Mouse (Mus musculus) liver, postnatal 0 days (tissue): ENCODE measurements around the gene 9930021J03Rik. TPM values are rescaled to one million over a fixed set of nuclear protein-coding genes. Genes with fewer than 3 reads are reported as not detected.
A peak's percentile ranks its signal among the peaks of the same experiment; 100 is the strongest.

Source experiments
- ATAC-seq: fragments of 200-750 bp; cut with Nextera tagmentation; 2 replicates; pipeline ENCODE4 v1.8.0; 2017; ENCODE audit warnings: mild to moderate bottlenecking, moderate library complexity
- DNase-seq: peaks from one replicate; pipeline ENCODE4 v3.0.0-alpha.2; 2016
- H3K27ac ChIP-seq: fragments of 300-500 bp; sonication (generic); 2 replicates; pipeline ENCODE4 v1.5.1; 2014; ENCODE audit warnings: antibody characterized with exemption, moderate library complexity, mild to moderate bottlenecking, low read depth
- H3K27me3 ChIP-seq: fragments of 300-500 bp; sonication (generic); 2 replicates; pipeline ENCODE4 v1.6.1; 2014; ENCODE audit warnings: low read length, control low read depth, mixed read lengths; ENCODE audit not compliant: insufficient read depth
- H3K36me3 ChIP-seq: fragments of 300-500 bp; sonication (generic); replicated peaks from 2 replicates; pipeline ENCODE4 v1.6.1; 2014; ENCODE audit warnings: mild to moderate bottlenecking, control low read depth, low read length, moderate library complexity, mixed read lengths; ENCODE audit not compliant: insufficient read depth
- H3K4me1 ChIP-seq: fragments of 300-500 bp; sonication (generic); 2 replicates; pipeline ENCODE4 v1.6.1; 2014; ENCODE audit warnings: antibody characterized with exemption, mild to moderate bottlenecking, control low read depth; ENCODE audit not compliant: insufficient read depth
- H3K4me2 ChIP-seq: fragments of 300-500 bp; sonication (generic); 2 replicates; pipeline ENCODE4 v1.6.1; 2014; ENCODE audit warnings: low read depth, mild to moderate bottlenecking, low read length, moderate library complexity, mixed read lengths
- H3K4me3 ChIP-seq: fragments of 300-500 bp; sonication (generic); 2 replicates; pipeline ENCODE4 v1.5.1; 2014; ENCODE audit warnings: low read depth, low read length
- H3K9ac ChIP-seq: fragments of 300-500 bp; sonication (generic); replicated peaks from 2 replicates; pipeline ENCODE4 v1.6.1; 2014; ENCODE audit warnings: mild to moderate bottlenecking, moderate library complexity
- H3K9me3 ChIP-seq: fragments of 300-500 bp; sonication (generic); 2 replicates; pipeline ENCODE4 v1.6.1; 2016; ENCODE audit warnings: mild to moderate bottlenecking, control low read depth, low read length, mixed read lengths
- CTCF ChIP-seq: sonication (generic); IDR thresholded peaks from 2 replicates; pipeline ENCODE4 v1.5.1; 2016; ENCODE audit warnings: antibody characterized with exemption, low read depth
- EP300 ChIP-seq: IDR thresholded peaks from 2 replicates; pipeline ENCODE4 v1.6.1; 2016; ENCODE audit warnings: antibody characterized with exemption, low read depth, mild to moderate bottlenecking
- WGBS: fragments of 180-500 bp; shearing (Covaris S2); extraction: QIAGEN DNeasy Blood & Tissue Kit; methylation state at CpG from one replicate; pipeline ENCODE4 v1.1.7; 2014; ENCODE audit not compliant: insufficient replicate concordance; 5-methylcytosine and 5-hydroxymethylcytosine counted together
- polyA plus RNA-seq: library from polyadenylated mRNA; unstranded; fragments of >200 nt; fragmentation: Nextera tagmentation; extraction: Ambion mirVana; gene quantifications from 2 replicates; pipeline ENCODE4 v1.2.1, GENCODE M21; 2015

9930021J03Rik gene
- polyA plus RNA-seq, 1 experiment from 2014 or later = 1.4 TPM

DNA sequence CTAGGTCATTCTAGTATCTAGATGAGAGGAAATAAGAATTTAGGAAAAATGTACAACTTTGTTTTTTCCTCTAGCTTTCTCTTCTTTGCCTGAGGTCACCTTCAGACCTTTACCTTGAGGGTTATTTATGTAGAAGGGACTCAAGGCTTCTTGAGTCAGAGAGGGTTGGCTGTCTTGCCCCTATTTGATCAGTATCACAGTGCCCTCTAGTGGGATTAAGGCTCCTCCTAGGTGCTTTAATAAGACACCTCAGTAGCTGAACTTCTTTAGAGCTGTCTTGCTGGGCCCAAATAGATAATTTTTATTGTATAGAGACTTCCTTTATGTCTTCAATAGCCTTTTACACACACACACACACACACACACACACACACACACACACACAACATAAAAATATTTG lies 15.2 kb upstream of the 9930021J03Rik start:
- H3K4me3 ChIP-seq = no peak overlapping the region
- H3K9ac ChIP-seq = no peak overlapping the region
- DNase-seq (no peak), ATAC-seq (no peak)
- H3K9me3 ChIP-seq = no peaks in the 10 kb centered on the region
- H3K4me2 ChIP-seq = no peak overlapping the region
- TF ChIP-seq CTCF (peak; percentile 73), EP300 (no peak)
- peaks cover 10% of the 10 kb centered on the region for H3K4me1 ChIP-seq
- H3K36me3 ChIP-seq = no peaks in the 10 kb centered on the region
- H3K27ac ChIP-seq = no peak overlapping the region
- no peaks in the 10 kb centered on the region for H3K27me3 ChIP-seq

DNA sequence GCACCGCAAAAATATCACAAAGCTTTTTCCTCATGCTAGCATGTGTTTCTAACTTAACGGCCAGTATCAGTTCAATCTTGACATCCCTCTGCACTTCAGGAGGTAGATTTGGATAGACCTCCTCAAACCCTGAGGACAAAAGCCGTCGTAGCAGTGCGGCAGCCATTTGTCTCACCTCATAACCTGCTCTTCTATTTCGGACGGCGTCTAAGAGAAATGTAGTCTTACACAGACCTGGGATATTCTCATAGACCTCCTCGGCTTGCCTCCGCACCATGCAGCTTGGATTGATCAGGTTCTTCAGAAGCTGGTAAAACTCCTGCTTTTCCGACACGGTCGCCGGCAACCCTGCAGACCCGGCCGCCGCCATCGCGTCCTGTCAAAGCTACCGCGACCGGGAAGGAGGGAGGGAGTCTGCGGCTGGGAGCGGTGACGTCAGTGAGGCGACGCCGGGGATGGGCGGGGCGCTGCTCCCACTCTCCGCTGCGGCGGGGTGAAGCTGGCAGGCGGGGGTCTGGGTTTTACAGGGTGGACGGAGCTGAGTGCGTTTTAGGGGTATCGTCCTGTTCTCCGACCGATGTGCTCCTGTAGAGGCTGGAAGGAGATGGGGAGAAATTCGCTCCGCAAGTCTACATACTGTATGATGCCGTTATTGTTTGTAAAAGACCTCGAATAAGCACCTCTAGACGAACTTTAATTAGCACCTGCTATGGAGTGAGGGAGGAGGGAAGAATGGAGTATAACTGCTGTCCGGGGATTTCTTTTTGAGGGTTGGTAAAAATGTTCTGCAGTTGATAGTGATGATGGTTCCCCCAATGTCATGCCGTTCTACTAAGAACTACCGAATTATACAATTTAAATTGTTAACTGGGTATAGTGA lies 7.0 kb upstream of the 9930021J03Rik start, which contains the start of gene Ranbp6:
Gene Ranbp6 (minus strand): TSS at position 394 of the 880 bp plus-strand sequence.
- Histone ChIP-seq H3K4me3 (peak within 1 kb of the TSS; percentile 80), H3K9ac (peak within 1 kb of the TSS; percentile 69), H3K4me2 (peak within 1 kb of the TSS; percentile 84), H3K4me1 (peaks cover 11% of the 10 kb centered on the region), H3K27ac (0 out of 2 replicates have a peak within 1 kb of the TSS, but pooled peaks have one; percentile 53), H3K9me3 (no peaks in the 10 kb centered on the region), H3K36me3 (peaks cover 10% of the 10 kb centered on the region; the same call in 1 of the 2 replicates), H3K27me3 (no peaks in the 10 kb centered on the region)
- TF ChIP-seq EP300 (no peak), CTCF (no peak)
- peak; percentile 93 for DNase-seq
- ATAC-seq = peak; percentile 99
- WGBS = 2% methylated on average over 47 of the region's 47 CpGs

DNA sequence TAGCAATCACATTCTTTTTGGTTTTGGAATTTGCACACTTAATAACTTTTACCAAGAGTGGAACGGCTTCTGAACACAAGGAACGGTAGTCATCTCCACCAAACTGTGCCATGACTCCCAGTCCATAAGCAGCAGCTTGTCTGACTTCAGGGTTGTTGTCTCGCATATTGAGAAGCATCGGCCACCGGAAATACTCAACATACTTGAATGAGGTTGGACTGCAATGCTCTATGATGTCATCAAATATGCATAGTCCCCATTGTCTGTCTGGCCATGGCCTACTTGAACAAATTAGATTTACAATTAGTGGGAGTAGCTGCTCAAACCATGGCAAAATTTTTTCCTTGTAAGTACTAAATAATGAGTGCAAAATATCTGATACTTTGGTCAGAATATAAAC lies 4.2 kb upstream of the 9930021J03Rik start:
- Histone ChIP-seq H3K4me2 (no peak overlapping the region), H3K27ac (no peak overlapping the region), H3K9ac (no peak overlapping the region), H3K4me1 (peaks cover 11% of the 10 kb centered on the region), H3K9me3 (no peaks in the 10 kb centered on the region), H3K36me3 (peaks cover 10% of the 10 kb centered on the region; the same call in 1 of the 2 replicates), H3K4me3 (no peak overlapping the region), H3K27me3 (no peaks in the 10 kb centered on the region)
- ATAC-seq = no peak
- 95% methylated on average over 5 of the region's 5 CpGs for WGBS
- DNase-seq = no peak
- TF ChIP-seq EP300 (no peak), CTCF (no peak)

DNA sequence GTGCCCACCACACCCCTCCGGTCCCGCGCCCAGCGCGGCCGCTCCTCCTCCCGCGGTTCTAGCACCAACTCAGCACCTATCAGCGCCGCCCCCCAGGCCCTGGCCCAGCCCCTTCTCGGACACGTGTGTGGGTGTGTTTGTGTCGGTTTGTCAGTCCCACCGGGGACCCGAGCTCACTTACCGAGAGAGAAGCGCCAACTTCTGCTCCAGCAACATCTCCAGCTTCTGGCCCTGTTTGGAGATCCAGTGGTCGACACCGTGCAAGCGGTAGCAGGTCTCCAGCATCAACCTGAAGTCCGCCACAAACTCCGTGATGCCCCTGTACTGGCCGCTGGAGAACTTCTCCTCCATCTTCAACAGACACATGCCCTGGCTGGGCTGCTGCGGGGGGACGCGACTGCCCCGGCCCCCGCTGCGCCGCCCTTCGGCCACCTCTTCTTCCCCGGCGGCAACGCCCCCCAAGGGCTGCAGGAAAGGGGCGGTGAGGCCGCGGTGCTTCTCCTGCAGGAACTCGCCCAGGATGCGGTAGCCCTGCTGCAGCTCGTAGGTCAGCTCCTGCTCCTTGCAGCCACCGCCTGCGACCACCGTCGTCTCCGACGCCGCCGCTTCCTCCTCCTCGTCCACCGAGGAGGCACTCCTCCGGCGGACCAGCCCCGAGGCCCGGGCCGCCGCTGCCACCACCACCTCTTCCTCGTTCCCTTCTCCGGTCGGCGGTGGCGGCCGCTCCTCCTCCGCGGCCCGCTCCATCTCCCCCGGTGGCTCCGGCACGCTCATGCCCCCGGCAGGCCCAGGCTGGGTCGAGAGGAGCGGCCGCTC lies 480 bp downstream of the 9930021J03Rik start:
- 5% methylated on average over 60 of the region's 72 CpGs for WGBS
- H3K9ac ChIP-seq = peak overlapping the region; percentile 85
- peak overlapping the region; percentile 89 for H3K27ac ChIP-seq
- H3K27me3 ChIP-seq = no peaks in the 10 kb centered on the region
- H3K4me2 ChIP-seq = peak overlapping the region; percentile 100
- TF ChIP-seq CTCF (0 out of 2 replicates have a peak, but pooled peaks have one; percentile 9), EP300 (no peak)
- H3K9me3 ChIP-seq = no peaks in the 10 kb centered on the region
- ATAC-seq (peak; percentile 62), DNase-seq (peak; percentile 87)
- H3K4me3 ChIP-seq = peak overlapping the region; percentile 94
- H3K36me3 ChIP-seq = peaks cover 5% of the 10 kb centered on the region; the same call in 1 of the 2 replicates
- peaks cover 4% of the 10 kb centered on the region for H3K4me1 ChIP-seq

DNA sequence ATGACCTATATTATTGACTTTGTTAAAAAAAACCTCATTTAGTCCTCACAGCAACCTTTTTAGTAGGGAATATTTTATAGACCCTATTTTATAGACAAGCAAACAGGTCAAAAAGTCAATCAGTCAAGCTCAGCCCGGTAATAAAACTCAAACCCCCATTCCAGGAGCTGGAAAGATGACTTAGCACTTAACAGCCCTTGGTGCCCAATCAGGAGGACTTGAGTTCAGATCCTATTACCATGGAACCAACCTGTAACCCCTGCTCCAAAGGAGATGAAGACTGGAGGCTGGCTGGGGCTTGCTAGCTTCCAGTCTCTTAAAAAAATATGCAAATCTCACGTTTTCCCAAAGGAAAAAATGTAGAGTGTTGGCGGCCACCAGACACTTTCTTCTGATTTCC lies 1.8 kb downstream of the 9930021J03Rik start:
- Histone ChIP-seq H3K9me3 (no peaks in the 10 kb centered on the region), H3K4me1 (peaks cover 4% of the 10 kb centered on the region), H3K36me3 (no peaks in the 10 kb centered on the region; the same call in 1 of the 2 replicates), H3K4me2 (peak overlapping the region; percentile 100; the same call in 1 of the 2 replicates), H3K9ac (no peak overlapping the region), H3K27me3 (no peaks in the 10 kb centered on the region), H3K4me3 (no peak overlapping the region), H3K27ac (no peak overlapping the region)
- 44% methylated on average over 3 of the region's 3 CpGs for WGBS
- DNase-seq (no peak), ATAC-seq (no peak)
- TF ChIP-seq CTCF (no peak), EP300 (no peak)

DNA sequence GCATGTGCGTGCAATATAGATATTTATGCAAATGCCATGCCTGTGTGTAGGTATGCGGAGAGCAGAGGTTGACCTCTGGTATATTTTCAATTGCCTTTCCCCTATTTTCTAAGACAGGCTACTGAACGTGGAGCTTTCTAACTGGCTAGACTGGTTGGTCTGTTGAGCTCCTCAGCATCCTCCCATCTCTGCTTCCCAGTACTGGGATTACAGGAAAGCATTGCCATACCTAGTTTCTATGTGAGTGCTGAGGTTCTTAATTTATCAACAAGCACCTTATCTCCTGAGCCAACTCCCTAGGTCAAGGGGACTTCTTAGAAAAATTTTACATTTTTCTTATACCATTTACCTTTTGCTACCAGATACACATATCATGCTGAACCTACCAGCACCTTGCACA lies 8.4 kb downstream of the 9930021J03Rik start:
- TF ChIP-seq EP300 (no peak), CTCF (no peak)
- ATAC-seq = no peak

More for the DNA sequence above, 8.4 kb downstream of the 9930021J03Rik start:
- WGBS = 80% methylated on average over 3 of the region's 3 CpGs
- Histone ChIP-seq H3K4me3 (no peak overlapping the region), H3K27me3 (no peaks in the 10 kb centered on the region), H3K4me1 (peaks cover 5% of the 10 kb centered on the region; the same call in 1 of the 2 replicates), H3K9ac (no peak overlapping the region), H3K9me3 (no peaks in the 10 kb centered on the region), H3K27ac (no peak overlapping the region), H3K4me2 (no peak overlapping the region), H3K36me3 (no peaks in the 10 kb centered on the region)
- DNase-seq = no peak
